23 mouse cellular contexts compared by ENCODE assay signal in the genomic region with DNA sequence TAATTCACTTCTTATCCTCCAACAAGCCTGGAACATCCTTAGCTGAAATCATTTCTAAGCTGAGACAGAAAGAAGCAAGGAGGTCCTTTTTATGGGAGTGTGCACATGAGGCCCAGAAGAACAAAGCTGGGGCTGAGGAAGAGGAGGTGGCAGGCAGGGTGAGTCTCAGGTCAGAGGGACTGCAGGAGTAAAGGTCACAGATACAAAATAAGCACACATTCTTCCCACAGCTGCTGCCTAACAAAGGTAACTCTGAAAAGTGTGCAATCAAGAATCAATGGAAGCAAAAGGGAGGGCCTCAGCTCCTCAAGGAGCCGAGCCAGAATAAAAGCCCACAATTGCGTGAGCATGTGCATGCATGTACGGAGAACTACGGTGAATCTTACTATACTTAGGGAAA. TPM values are rescaled to one million over a fixed set of nuclear protein-coding genes. Genes with fewer than 3 reads are reported as not detected.
DNase-seq lines count a peak whose midpoint lies in the region; ATAC-seq and TF ChIP-seq lines count a peak whose summit lies in the region.
"Had no signal": no experiment of that assay in that cellular context is flagged by ENCODE, and none has a peak within 500 bp of the region (broad histone marks: within the 10 kb centered on the region; RNA-seq: fewer than 3 reads in every experiment).

No protein-coding gene starts in this region.

- no peaks in the 10 kb centered on the region for H3K27me3 ChIP-seq in neural tube, embryonic 11.5 days (ENCODE audit: control insufficient read depth, insufficient read depth, low read length)
- no peaks in the 10 kb centered on the region for H3K27me3 ChIP-seq in embryonic facial prominence, embryonic 10.5 days (replicated peaks; ENCODE audit: low read depth, poor library complexity, severe bottlenecking)
- no peaks in the 10 kb centered on the region for H3K27me3 ChIP-seq in stomach, embryonic 15.5 days (replicated peaks)
- no peaks in the 10 kb centered on the region for H3K27me3 ChIP-seq in thymus, adult 2 months (ENCODE audit: control insufficient read depth, insufficient read depth, low read length)
- H3K27me3 ChIP-seq: hindbrain, embryonic 13.5 days; megakaryocyte, embryonic 14.5 days; neural tube, embryonic 13.5 days had no signal

- no peaks in the 10 kb centered on the region for H3K36me3 ChIP-seq in neural tube, embryonic 11.5 days (ENCODE audit: control insufficient read depth, insufficient read depth, low read length)
- no peaks in the 10 kb centered on the region; the same call in 1 of the 2 replicates for H3K36me3 ChIP-seq in embryonic facial prominence, embryonic 10.5 days (replicated peaks)
- no peaks in the 10 kb centered on the region for H3K36me3 ChIP-seq in stomach, embryonic 15.5 days
- no peaks in the 10 kb centered on the region for H3K36me3 ChIP-seq in thymus, adult 2 months (ENCODE audit: control insufficient read depth, insufficient read depth, low read length)
- H3K36me3 ChIP-seq: G1E; hindbrain, embryonic 13.5 days; neural tube, embryonic 13.5 days had no signal

- no peak overlapping the region for H3K4me3 ChIP-seq in neural tube, embryonic 11.5 days (ENCODE audit: low read depth, low read length)
- no peak overlapping the region; the same call in 1 of the 2 replicates for H3K4me3 ChIP-seq in embryonic facial prominence, embryonic 10.5 days
- no peak overlapping the region for H3K4me3 ChIP-seq in stomach, embryonic 15.5 days (replicated peaks)
- no peak overlapping the region for H3K4me3 ChIP-seq in thymus, adult 2 months (ENCODE audit: control insufficient read depth, insufficient read depth, low read length)
- H3K4me3 ChIP-seq: hindbrain, embryonic 13.5 days; left cerebral cortex, adult 2 months; megakaryocyte, embryonic 14.5 days; neural tube, embryonic 13.5 days had no signal

- ATAC-seq in neural tube, embryonic 11.5 days (ENCODE audit: insufficient read depth, low FRiP score, low TSS enrichment): peak; percentile 48; the same call in 1 of the 2 replicates
- no peak for ATAC-seq in stomach, embryonic 15.5 days (ENCODE audit: insufficient read depth, low FRiP score, low read depth)
- ATAC-seq: forebrain, embryonic 16.5 days had no signal

- peaks cover 32% of the 10 kb centered on the region for H3K4me1 ChIP-seq in neural tube, embryonic 11.5 days (ENCODE audit: control insufficient read depth, insufficient read depth, low read length)
- peaks cover 61% of the 10 kb centered on the region for H3K4me1 ChIP-seq in embryonic facial prominence, embryonic 10.5 days
- peaks cover 22% of the 10 kb centered on the region for H3K4me1 ChIP-seq in stomach, embryonic 15.5 days
- no peaks in the 10 kb centered on the region for H3K4me1 ChIP-seq in thymus, adult 2 months (replicated peaks; ENCODE audit: control insufficient read depth, insufficient read depth, low read length)
- H3K4me1 ChIP-seq: megakaryocyte, embryonic 14.5 days had no signal

- no peak for DNase-seq in neural tube, embryonic 11.5 days (ENCODE audit: low spot score)
- no peak for DNase-seq in neural tube, embryonic 10.5 days (ENCODE audit: extremely low spot score, low spot score)
- DNase-seq in embryonic facial prominence, embryonic 10.5 days (ENCODE audit: low spot score): no peak
- DNase-seq in layer of hippocampus, postnatal 10 days (ENCODE audit: low spot score in 2 of 2): no peak
- DNase-seq in thymus, adult 2 months: no peak
- DNase-seq in cerebellum, postnatal 36 days: no peak
- DNase-seq: adrenal gland, postnatal 14 days; gastrocnemius, postnatal 14 days; kidney, postnatal 4 days; lung, embryonic 14.5 days; midbrain, embryonic 14.5 days; retina, postnatal 1 day; right cerebral cortex, postnatal 25 days; spleen, adult 18-20 months; thymus, adult 18-20 months had no signal

- TF ChIP-seq POLR2A in thymus, adult 2 months (IDR thresholded peaks at IDR 0.05; ENCODE audit: control insufficient read depth, extremely low read depth, insufficient read depth, low read length, poor library complexity): no peak

- 36% methylated on average over 4 of the region's 4 CpGs for WGBS in neural tube, embryonic 11.5 days
- WGBS in embryonic facial prominence, embryonic 10.5 days: 42% methylated on average over 4 of the region's 4 CpGs
- WGBS in stomach, embryonic 15.5 days: 56% methylated on average over 4 of the region's 4 CpGs
- WGBS in thymus, adult 2 months: 97% methylated on average over 4 of the region's 4 CpGs

- no peaks in the 10 kb centered on the region for H3K9me3 ChIP-seq in neural tube, embryonic 11.5 days (ENCODE audit: control insufficient read depth, low read length)
- no peaks in the 10 kb centered on the region for H3K9me3 ChIP-seq in embryonic facial prominence, embryonic 10.5 days
- H3K9me3 ChIP-seq in stomach, embryonic 15.5 days: no peaks in the 10 kb centered on the region
- H3K9me3 ChIP-seq: G1E; hindbrain, embryonic 13.5 days; neural tube, embryonic 13.5 days had no signal

- no peak for TF ChIP-seq CTCF in thymus, adult 2 months (IDR thresholded peaks at IDR 0.05; ENCODE audit: borderline replicate concordance, control insufficient read depth, extremely low read depth, insufficient read depth, low read length, poor library complexity)

- no peak overlapping the region for H3K4me2 ChIP-seq in neural tube, embryonic 11.5 days (ENCODE audit: low read depth)
- no peak overlapping the region for H3K4me2 ChIP-seq in stomach, embryonic 15.5 days
- H3K4me2 ChIP-seq: hindbrain, embryonic 13.5 days; lung, embryonic 14.5 days; neural tube, embryonic 13.5 days had no signal

- no peak overlapping the region for H3K9ac ChIP-seq in neural tube, embryonic 11.5 days (ENCODE audit: low read length)
- H3K9ac ChIP-seq in stomach, embryonic 15.5 days: no peak overlapping the region
- H3K9ac ChIP-seq: hindbrain, embryonic 13.5 days; liver, embryonic 14.5 days; lung, embryonic 14.5 days; neural tube, embryonic 13.5 days had no signal

- peak overlapping the region; percentile 53 for H3K27ac ChIP-seq in neural tube, embryonic 11.5 days (ENCODE audit: low read depth, low read length)
- 0 out of 2 replicates have a peak overlapping the region, but pooled peaks have one; percentile 31 for H3K27ac ChIP-seq in embryonic facial prominence, embryonic 10.5 days (replicated peaks)
- H3K27ac ChIP-seq in stomach, embryonic 15.5 days: peak overlapping the region; percentile 61
- no peak overlapping the region for H3K27ac ChIP-seq in thymus, adult 2 months (ENCODE audit: control insufficient read depth, insufficient read depth, low read length)
- H3K27ac ChIP-seq: hindbrain, embryonic 13.5 days; left cerebral cortex, adult 2 months; liver, embryonic 14.5 days; neural tube, embryonic 13.5 days had no signal

RNA-seq across cellular contexts. Expression of gene Auts2, which starts 51.6 kb away (rescaled TPM):
- 45.0 and 49.3 TPM in 2 replicates for polyA plus RNA-seq in neural tube, embryonic 11.5 days (2014; fragmentation: Nextera tagmentation; extraction: Ambion mirVana)
- polyA plus RNA-seq in embryonic facial prominence, embryonic 10.5 days (2016; fragmentation: Nextera tagmentation; extraction: Ambion mirVana): 45.6 and 50.0 TPM in 2 replicates
- 25.5 and 26.2 TPM in 2 replicates for polyA plus RNA-seq in stomach, embryonic 15.5 days (2015; fragmentation: Nextera tagmentation; extraction: Ambion mirVana)
- total RNA-seq in layer of hippocampus, postnatal 10 days (2021): 100 to 1,000 TPM; 137 to 150 TPM
- 4.9 and 5.0 TPM in 2 replicates for polyA plus RNA-seq in thymus, adult 2 months (2012; rRNA removed)
